Mouse (Mus musculus) hindbrain, embryonic 13.5 days (tissue): ENCODE results near the gene Tppp3. TPM values are rescaled to one million over a fixed set of nuclear protein-coding genes. Genes with fewer than 3 reads are reported as not detected.

Experiments
- ATAC-seq: fragments of 200-750 bp; cut with Nextera tagmentation; 2 replicates; pipeline ENCODE4 v1.8.0; 2017; ENCODE audit warnings: moderate TSS enrichment; ENCODE audit not compliant: low FRiP score
- H3K27ac ChIP-seq: fragments of 300-500 bp; sonication (generic); 2 replicates; pipeline ENCODE4 v1.5.1; 2015; ENCODE audit warnings: inconsistent platforms, mild to moderate bottlenecking, moderate library complexity
- H3K27me3 ChIP-seq: fragments of 300-500 bp; sonication (generic); 2 replicates; pipeline ENCODE4 v1.6.1; 2015; ENCODE audit warnings: mild to moderate bottlenecking, inconsistent platforms
- H3K36me3 ChIP-seq: fragments of 300-500 bp; sonication (generic); 2 replicates; pipeline ENCODE4 v1.6.1; 2015; ENCODE audit warnings: mild to moderate bottlenecking, inconsistent platforms
- H3K4me1 ChIP-seq: fragments of 300-500 bp; sonication (generic); replicated peaks from 2 replicates; pipeline ENCODE4 v1.6.1; 2015; ENCODE audit warnings: inconsistent platforms
- H3K4me2 ChIP-seq: fragments of 300-500 bp; sonication (generic); 2 replicates; pipeline ENCODE4 v1.6.1; 2015; ENCODE audit warnings: inconsistent platforms, mild to moderate bottlenecking, moderate library complexity
- H3K4me3 ChIP-seq: fragments of 300-500 bp; sonication (generic); 2 replicates; pipeline ENCODE4 v1.5.1; 2015; ENCODE audit warnings: mild to moderate bottlenecking, inconsistent platforms
- H3K9ac ChIP-seq: fragments of 300-500 bp; sonication (generic); 2 replicates; pipeline ENCODE4 v1.6.1; 2015; ENCODE audit warnings: mild to moderate bottlenecking, inconsistent platforms
- H3K9me3 ChIP-seq: fragments of 300-500 bp; sonication (generic); 2 replicates; pipeline ENCODE4 v1.6.1; 2016; ENCODE audit warnings: inconsistent platforms
- WGBS: fragments of 180-500 bp; shearing (Covaris S2); methylation state at CpG from one replicate; pipeline ENCODE4 v1.1.7; 2015; 5-methylcytosine and 5-hydroxymethylcytosine counted together
- polyA plus RNA-seq: library from polyadenylated mRNA; unstranded; fragments of >200 nt; fragmentation: Nextera tagmentation; extraction: Ambion mirVana; gene quantifications from 2 replicates; pipeline ENCODE4 v1.2.1, GENCODE M21; 2015

The Tppp3 gene
- 170 and 181 TPM in 2 replicates for polyA plus RNA-seq

GRCm38 (mm10) chr8:105471314-105472015 lies at the start of gene Tppp3:
TSS of gene Tppp3 (minus strand) at chr8:105471526.
- Histone ChIP-seq H3K27me3 (peaks cover 8% of the 10 kb centered on the region; the same call in 1 of the 2 replicates), H3K9ac (peak within 1 kb of the TSS; percentile 75), H3K27ac (peak within 1 kb of the TSS; percentile 90), H3K4me1 (peaks cover 86% of the 10 kb centered on the region), H3K4me3 (peak within 1 kb of the TSS; percentile 46), H3K36me3 (peaks cover 25% of the 10 kb centered on the region), H3K9me3 (no peaks in the 10 kb centered on the region), H3K4me2 (peak within 1 kb of the TSS; percentile 64)
- 4% methylated on average over 25 of the region's 25 CpGs for WGBS
- peak; percentile 86 for ATAC-seq

GRCm38 (mm10) chr8:105521061-105521460 lies 49.7 kb upstream of the Tppp3 start:
- H3K9me3 ChIP-seq = no peaks in the 10 kb centered on the region
- H3K36me3 ChIP-seq = peaks cover 45% of the 10 kb centered on the region
- H3K4me3 ChIP-seq = no peak overlapping the region
- 0% methylated on average over 3 of the region's 3 CpGs for WGBS
- H3K27me3 ChIP-seq = peaks cover 12% of the 10 kb centered on the region
- H3K27ac ChIP-seq = peak overlapping the region; percentile 31
- 0 out of 2 replicates have a peak overlapping the region, but pooled peaks have one; percentile 15 for H3K4me2 ChIP-seq
- peaks cover 54% of the 10 kb centered on the region for H3K4me1 ChIP-seq
- H3K9ac ChIP-seq = peak overlapping the region; percentile 24; the same call in 1 of the 2 replicates
- no peak for ATAC-seq

- 0 out of 2 replicates have a peak overlapping the region, but pooled peaks have one; percentile 24 for H3K9ac ChIP-seq
- H3K4me1 ChIP-seq = peaks cover 55% of the 10 kb centered on the region
- no peak overlapping the region for H3K4me3 ChIP-seq
- no peaks in the 10 kb centered on the region for H3K9me3 ChIP-seq
- 28% methylated on average over 5 of the region's 5 CpGs for WGBS
- H3K27ac ChIP-seq = peak overlapping the region; percentile 31
- no peak for ATAC-seq
- H3K27me3 ChIP-seq = peaks cover 12% of the 10 kb centered on the region
- peaks cover 42% of the 10 kb centered on the region for H3K36me3 ChIP-seq
- H3K4me2 ChIP-seq = peak overlapping the region; percentile 15; the same call in 1 of the 2 replicates
Observed at GRCm38 (mm10) chr8:105520521-105520920, 49.2 kb upstream of the Tppp3 start.

GRCm38 (mm10) chr8:105519591-105519990 lies 48.3 kb upstream of the Tppp3 start:
- WGBS = 10% methylated on average over 2 of the region's 2 CpGs
- H3K36me3 ChIP-seq = peaks cover 32% of the 10 kb centered on the region
- peak overlapping the region; percentile 82 for H3K9ac ChIP-seq
- peak overlapping the region; percentile 94 for H3K4me2 ChIP-seq
- H3K27me3 ChIP-seq = peaks cover 20% of the 10 kb centered on the region
- H3K27ac ChIP-seq = peak overlapping the region; percentile 58; the same call in 1 of the 2 replicates
- peaks cover 55% of the 10 kb centered on the region for H3K4me1 ChIP-seq
- peak overlapping the region; percentile 56 for H3K4me3 ChIP-seq
- no peaks in the 10 kb centered on the region for H3K9me3 ChIP-seq
- ATAC-seq = no peak

GRCm38 (mm10) chr8:105518436-105519313 lies 47.3 kb upstream of the Tppp3 start, which contains the start of gene Hsd11b2:
TSS of gene Hsd11b2 (plus strand) at chr8:105518755.
- peaks cover 51% of the 10 kb centered on the region for H3K4me1 ChIP-seq

GRCm38 (mm10) chr8:105517346-105517745 lies 46.0 kb upstream of the Tppp3 start:
- Histone ChIP-seq H3K36me3 (peaks cover 10% of the 10 kb centered on the region), H3K4me1 (peaks cover 51% of the 10 kb centered on the region), H3K27ac (no peak overlapping the region), H3K4me2 (0 out of 2 replicates have a peak overlapping the region, but pooled peaks have one; percentile 17), H3K9me3 (no peaks in the 10 kb centered on the region), H3K9ac (no peak overlapping the region), H3K27me3 (peaks cover 20% of the 10 kb centered on the region), H3K4me3 (no peak overlapping the region)
- WGBS = 47% methylated on average over 8 of the region's 8 CpGs
- ATAC-seq = no peak

More at GRCm38 (mm10) chr8:105518436-105519313, 47.3 kb upstream of the Tppp3 start, which contains the start of gene Hsd11b2:
- H3K27me3 ChIP-seq = peaks cover 20% of the 10 kb centered on the region
- peak within 1 kb of the TSS; percentile 82 for H3K9ac ChIP-seq
- peaks cover 24% of the 10 kb centered on the region for H3K36me3 ChIP-seq
- peak; percentile 67 for ATAC-seq
- H3K9me3 ChIP-seq = no peaks in the 10 kb centered on the region
- 1% methylated on average over 68 of the region's 68 CpGs for WGBS
- peak within 1 kb of the TSS; percentile 61; the same call in 1 of the 2 replicates for H3K27ac ChIP-seq
- H3K4me3 ChIP-seq = peak within 1 kb of the TSS; percentile 56
- peak within 1 kb of the TSS; percentile 94 for H3K4me2 ChIP-seq

GRCm38 (mm10) chr8:105516018-105516645 lies 44.8 kb upstream of the Tppp3 start:
- Histone ChIP-seq H3K9ac (0 out of 2 replicates have a peak overlapping the region, but pooled peaks have one; percentile 29), H3K4me1 (peaks cover 46% of the 10 kb centered on the region), H3K4me3 (peak overlapping the region; percentile 15; the same call in 1 of the 2 replicates)

GRCm38 (mm10) chr8:105514656-105515055 lies 43.3 kb upstream of the Tppp3 start:
- Histone ChIP-seq H3K4me1 (peaks cover 34% of the 10 kb centered on the region), H3K27me3 (peaks cover 20% of the 10 kb centered on the region), H3K4me3 (no peak overlapping the region), H3K9ac (no peak overlapping the region), H3K36me3 (no peaks in the 10 kb centered on the region), H3K9me3 (no peaks in the 10 kb centered on the region), H3K4me2 (no peak overlapping the region), H3K27ac (no peak overlapping the region)
- WGBS = 82% methylated on average over 5 of the region's 5 CpGs
- no peak for ATAC-seq

More at GRCm38 (mm10) chr8:105516018-105516645, 44.8 kb upstream of the Tppp3 start:
- peak; percentile 62 for ATAC-seq
- H3K4me2 ChIP-seq = peak overlapping the region; percentile 44
- WGBS = 9% methylated on average over 12 of the region's 12 CpGs
- no peaks in the 10 kb centered on the region for H3K9me3 ChIP-seq
- H3K36me3 ChIP-seq = peaks cover under 1% of the 10 kb centered on the region; the same call in 1 of the 2 replicates
- H3K27ac ChIP-seq = no peak overlapping the region
- peaks cover 20% of the 10 kb centered on the region for H3K27me3 ChIP-seq

- no peak for ATAC-seq
- Histone ChIP-seq H3K27me3 (peaks cover 20% of the 10 kb centered on the region), H3K4me1 (peaks cover 30% of the 10 kb centered on the region), H3K4me2 (no peak overlapping the region), H3K27ac (no peak overlapping the region), H3K9ac (no peak overlapping the region), H3K36me3 (no peaks in the 10 kb centered on the region), H3K9me3 (no peaks in the 10 kb centered on the region), H3K4me3 (no peak overlapping the region)
- WGBS = 91% methylated on average over 6 of the region's 6 CpGs
Observed at GRCm38 (mm10) chr8:105514194-105514593, 42.9 kb upstream of the Tppp3 start.

- peaks cover 10% of the 10 kb centered on the region; the same call in 1 of the 2 replicates for H3K4me1 ChIP-seq
- no peak for ATAC-seq
Observed at GRCm38 (mm10) chr8:105509997-105510735, 38.8 kb upstream of the Tppp3 start.

GRCm38 (mm10) chr8:105508758-105509157 lies 37.4 kb upstream of the Tppp3 start:
- Histone ChIP-seq H3K27me3 (no peaks in the 10 kb centered on the region), H3K4me2 (no peak overlapping the region), H3K9me3 (no peaks in the 10 kb centered on the region), H3K9ac (no peak overlapping the region), H3K36me3 (no peaks in the 10 kb centered on the region), H3K4me1 (peaks cover 10% of the 10 kb centered on the region; the same call in 1 of the 2 replicates), H3K4me3 (no peak overlapping the region), H3K27ac (peak overlapping the region; percentile 40; the same call in 1 of the 2 replicates)
- WGBS = 71% methylated on average over 1 of the region's 2 CpGs
- no peak for ATAC-seq

More at GRCm38 (mm10) chr8:105509997-105510735, 38.8 kb upstream of the Tppp3 start:
- H3K4me2 ChIP-seq = no peak overlapping the region
- no peak overlapping the region for H3K9ac ChIP-seq
- H3K9me3 ChIP-seq = no peaks in the 10 kb centered on the region
- no peak overlapping the region for H3K4me3 ChIP-seq
- H3K27me3 ChIP-seq = peaks cover 7% of the 10 kb centered on the region; the same call in 1 of the 2 replicates
- no peak overlapping the region for H3K27ac ChIP-seq
- no peaks in the 10 kb centered on the region for H3K36me3 ChIP-seq
- 61% methylated on average over 12 of the region's 12 CpGs for WGBS
